Mouse (Mus musculus) fibroblast of lung, adult 2 months (primary cell): ENCODE results near the gene Zmat5.

Experiments used
- DNase-seq: peaks from one replicate; pipeline ENCODE4 v3.0.0-alpha.2; 2011; ENCODE audit warnings: low read depth

The Zmat5 gene

DNA sequence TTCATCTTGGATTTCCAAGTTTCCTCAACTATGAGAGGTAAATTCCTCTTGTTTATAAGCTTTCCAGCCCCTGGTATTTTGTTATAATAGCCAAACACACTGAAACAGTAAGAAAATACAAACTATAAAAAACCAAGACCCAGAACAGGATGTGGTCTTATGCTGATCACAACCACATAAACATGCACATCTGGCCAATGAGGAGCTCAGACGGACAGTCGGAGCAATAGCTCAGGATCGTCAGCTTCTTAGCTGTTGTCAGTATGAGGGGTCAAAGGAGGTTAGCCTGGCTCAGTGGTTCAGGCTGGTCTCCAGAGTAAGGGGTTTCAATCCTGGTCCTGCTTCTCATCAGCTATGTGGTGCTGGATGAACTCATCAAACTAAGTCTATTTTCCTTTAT is 78.6 kb downstream of the Zmat5 start:
- no peak for DNase-seq

DNA sequence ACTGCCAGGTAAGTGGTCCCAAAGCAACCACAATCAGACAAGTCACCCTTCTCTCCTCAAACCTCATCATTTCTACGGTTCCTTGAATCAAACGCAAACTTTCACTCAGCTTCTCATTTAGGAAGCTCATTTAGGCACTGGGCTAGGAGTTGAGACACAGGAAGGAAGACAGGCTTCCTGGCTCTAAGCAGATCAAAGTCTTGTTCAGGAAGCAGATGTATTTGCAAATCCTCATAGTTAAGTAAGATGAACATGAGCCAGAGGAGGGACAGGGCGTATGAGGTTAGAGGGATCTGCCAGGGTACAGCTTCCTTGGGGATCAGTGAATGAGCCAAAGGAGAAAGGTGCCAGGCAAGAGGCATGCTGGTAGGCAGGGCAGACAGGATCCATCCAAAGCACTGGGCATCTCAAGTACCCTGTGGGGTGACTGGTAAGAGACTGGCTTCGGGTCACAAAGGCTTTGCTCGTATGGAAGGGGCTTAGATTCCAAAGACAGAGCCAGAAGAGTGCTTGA is 80.2 kb downstream of the Zmat5 start:
- no peak for DNase-seq
